Mouse (Mus musculus) neural tube, embryonic 11.5 days (tissue): Measurements from ENCODE around the gene Chac1. TPM values are rescaled to one million over a fixed set of nuclear protein-coding genes. Genes with fewer than 3 reads are reported as not detected.

Experiments used
- ATAC-seq: fragments of 200-750 bp; cut with Nextera tagmentation; 2 replicates; pipeline ENCODE4 v1.8.0; 2017; ENCODE audit warnings: moderate number of reproducible peaks, mild to moderate bottlenecking, moderate TSS enrichment, moderate library complexity; ENCODE audit not compliant: insufficient read depth, low FRiP score, low TSS enrichment
- DNase-seq: peaks from one replicate; pipeline ENCODE4 v3.0.0-alpha.2; 2015; ENCODE audit warnings: low spot score
- H3K27ac ChIP-seq: fragments of 300-500 bp; sonication (generic); 2 replicates; pipeline ENCODE4 v1.5.1; 2014; ENCODE audit warnings: low read depth, mild to moderate bottlenecking, low read length
- H3K27me3 ChIP-seq: fragments of 300-500 bp; sonication (generic); 2 replicates; pipeline ENCODE4 v1.6.1; 2014; ENCODE audit warnings: mild to moderate bottlenecking, low read length, mixed read lengths; ENCODE audit not compliant: control insufficient read depth, insufficient read depth
- H3K36me3 ChIP-seq: fragments of 300-500 bp; sonication (generic); 2 replicates; pipeline ENCODE4 v1.6.1; 2014; ENCODE audit warnings: mild to moderate bottlenecking, low read length, moderate library complexity, mixed read lengths; ENCODE audit not compliant: control insufficient read depth, insufficient read depth
- H3K4me1 ChIP-seq: fragments of 300-500 bp; sonication (generic); 2 replicates; pipeline ENCODE4 v1.6.1; 2014; ENCODE audit warnings: low read length, mixed read lengths; ENCODE audit not compliant: control insufficient read depth, insufficient read depth
- H3K4me2 ChIP-seq: fragments of 300-500 bp; sonication (generic); 2 replicates; pipeline ENCODE4 v1.6.1; 2014; ENCODE audit warnings: low read depth, mild to moderate bottlenecking, moderate library complexity
- H3K4me3 ChIP-seq: fragments of 300-500 bp; sonication (generic); 2 replicates; pipeline ENCODE4 v1.5.1; 2014; ENCODE audit warnings: low read depth, low read length
- H3K9ac ChIP-seq: fragments of 300-500 bp; sonication (generic); 2 replicates; pipeline ENCODE4 v1.6.1; 2014; ENCODE audit warnings: mild to moderate bottlenecking, low read length
- H3K9me3 ChIP-seq: fragments of 300-500 bp; sonication (generic); 2 replicates; pipeline ENCODE4 v1.6.1; 2016; ENCODE audit warnings: low read length; ENCODE audit not compliant: control insufficient read depth
- WGBS: fragments of 180-500 bp; shearing (Covaris S2); extraction: QIAGEN DNeasy Blood & Tissue Kit; methylation state at CpG from one replicate; pipeline ENCODE4 v1.1.7; 2014; 5-methylcytosine and 5-hydroxymethylcytosine counted together
- polyA plus RNA-seq: library from polyadenylated mRNA; unstranded; fragments of >200 nt; fragmentation: Nextera tagmentation; extraction: Ambion mirVana; gene quantifications from 2 replicates; pipeline ENCODE4 v1.2.1, GENCODE M21; 2014

Chac1 gene
- polyA plus RNA-seq, 1 experiment from 2014 or later = 0.95 TPM

- no peak overlapping the region for H3K4me3 ChIP-seq
- H3K27me3 ChIP-seq = peaks cover 9% of the 10 kb centered on the region
- no peaks in the 10 kb centered on the region for H3K9me3 ChIP-seq
- no peak overlapping the region for H3K9ac ChIP-seq
- no peaks in the 10 kb centered on the region for H3K36me3 ChIP-seq
- no peak overlapping the region for H3K4me2 ChIP-seq
- ATAC-seq = no peak
- 28% methylated on average over 7 of the region's 7 CpGs for WGBS
- 0 out of 2 replicates have a peak, but pooled peaks cover 1% of the 10 kb centered on the region for H3K4me1 ChIP-seq
- no peak for DNase-seq
- H3K27ac ChIP-seq = no peak overlapping the region
Observed at GRCm38 (mm10) chr2:119355651-119356050, 4.6 kb downstream of the Chac1 start.

- Histone ChIP-seq H3K4me2 (no peak overlapping the region), H3K36me3 (no peaks in the 10 kb centered on the region), H3K27me3 (peaks cover 5% of the 10 kb centered on the region), H3K4me3 (no peak overlapping the region), H3K9ac (no peak overlapping the region), H3K9me3 (no peaks in the 10 kb centered on the region), H3K27ac (no peak overlapping the region), H3K4me1 (no peaks in the 10 kb centered on the region)
- no peak for ATAC-seq
- no peak for DNase-seq
Observed at GRCm38 (mm10) chr2:119356310-119356709, 5.3 kb downstream of the Chac1 start.

DNA sequence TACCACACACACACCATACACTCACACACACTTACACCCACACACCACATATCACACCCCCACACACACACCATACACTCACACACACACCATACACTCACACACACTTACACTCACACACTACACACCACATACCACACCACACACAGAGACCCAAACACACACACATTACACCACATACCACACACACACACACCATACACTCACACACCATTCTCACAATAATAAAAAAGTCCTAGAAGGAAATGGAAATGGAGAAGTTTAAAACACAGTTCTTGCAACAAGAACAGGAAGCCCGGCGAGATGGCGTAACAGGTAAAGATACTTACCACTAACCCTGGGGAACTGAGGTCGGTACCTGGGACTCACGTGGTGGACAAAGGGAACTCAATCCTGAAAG lies 5.8 kb downstream of the Chac1 start:
- no peaks in the 10 kb centered on the region for H3K36me3 ChIP-seq
- no peak for DNase-seq
- H3K27me3 ChIP-seq = no peaks in the 10 kb centered on the region
- no peak overlapping the region for H3K9ac ChIP-seq
- no peak overlapping the region for H3K4me2 ChIP-seq
- no peak overlapping the region for H3K27ac ChIP-seq
- no peaks in the 10 kb centered on the region for H3K4me1 ChIP-seq
- no peak for ATAC-seq
- 91% methylated on average over 5 of the region's 5 CpGs for WGBS
- H3K4me3 ChIP-seq = no peak overlapping the region
- H3K9me3 ChIP-seq = no peaks in the 10 kb centered on the region

DNA sequence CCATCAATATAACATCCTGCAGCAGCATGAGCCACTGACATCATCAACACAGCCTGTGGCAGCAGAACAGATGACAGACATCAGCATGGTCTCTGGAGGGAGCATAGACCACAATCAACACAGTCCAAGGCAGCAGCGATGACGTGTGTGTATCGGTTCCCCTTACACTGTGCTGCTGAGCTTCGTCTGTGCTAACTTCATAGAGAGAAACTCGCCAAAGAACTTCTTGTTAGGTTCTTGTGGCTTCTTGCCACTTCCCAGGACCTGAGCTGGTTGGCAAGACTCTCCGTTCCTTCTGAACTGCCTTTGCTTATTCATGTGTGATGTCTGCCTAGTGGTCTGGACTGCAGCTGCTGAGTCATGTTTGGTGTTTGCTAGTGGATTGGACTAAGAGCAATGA lies 7.2 kb downstream of the Chac1 start:
- Histone ChIP-seq H3K4me3 (no peak overlapping the region), H3K9me3 (no peaks in the 10 kb centered on the region), H3K4me1 (no peaks in the 10 kb centered on the region), H3K36me3 (no peaks in the 10 kb centered on the region), H3K27ac (no peak overlapping the region), H3K27me3 (no peaks in the 10 kb centered on the region), H3K9ac (no peak overlapping the region), H3K4me2 (no peak overlapping the region)
- no peak for DNase-seq
- ATAC-seq = no peak
- WGBS = 85% methylated on average over 6 of the region's 6 CpGs

DNA sequence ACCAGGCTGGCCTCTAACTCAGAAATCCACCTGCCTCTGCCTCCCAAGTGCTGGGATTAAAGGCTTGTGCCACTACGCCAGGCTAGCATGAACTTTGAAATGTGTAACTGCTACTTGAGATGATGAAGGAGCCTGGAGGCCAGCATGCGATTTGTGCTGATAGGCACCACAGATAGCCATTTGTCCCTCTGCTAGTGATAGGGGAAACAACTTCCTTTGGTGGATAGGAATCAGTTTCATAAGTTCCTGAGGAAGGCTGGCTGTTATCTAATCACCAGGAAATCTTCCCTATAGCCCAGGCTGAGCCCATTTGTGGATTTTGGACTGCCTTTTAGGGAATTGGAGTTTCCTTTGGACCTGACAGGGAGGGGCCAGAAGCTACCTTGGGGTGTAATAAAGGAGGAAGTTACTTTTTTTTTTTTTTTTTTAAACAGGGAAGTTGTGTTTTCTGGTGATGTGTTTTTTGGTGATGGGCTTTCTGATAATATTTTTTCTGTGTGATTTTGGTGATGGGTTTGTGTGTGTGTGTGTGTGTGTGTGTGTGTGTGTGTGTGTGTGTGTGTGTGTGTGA lies 8.8 kb downstream of the Chac1 start:
- 85% methylated on average over 2 of the region's 2 CpGs for WGBS
- no peaks in the 10 kb centered on the region for H3K27me3 ChIP-seq

GRCm38 (mm10) chr2:119364969-119365368 lies 13.9 kb downstream of the Chac1 start:
- H3K4me3 ChIP-seq = no peak overlapping the region
- no peaks in the 10 kb centered on the region for H3K9me3 ChIP-seq
- ATAC-seq = no peak
- no peaks in the 10 kb centered on the region for H3K36me3 ChIP-seq
- no peak for DNase-seq
- H3K9ac ChIP-seq = no peak overlapping the region
- no peaks in the 10 kb centered on the region for H3K27me3 ChIP-seq
- whole genome bisulfite sequencing = 91% methylated on average over 3 of the region's 3 CpGs
- H3K4me2 ChIP-seq = no peak overlapping the region
- H3K4me1 ChIP-seq = no peaks in the 10 kb centered on the region
- H3K27ac ChIP-seq = no peak overlapping the region

More for the DNA sequence above, 8.8 kb downstream of the Chac1 start:
- no peak overlapping the region for H3K27ac ChIP-seq
- no peak for DNase-seq
- no peak overlapping the region for H3K9ac ChIP-seq
- H3K4me2 ChIP-seq = no peak overlapping the region
- no peak overlapping the region for H3K4me3 ChIP-seq
- no peak for ATAC-seq
- H3K9me3 ChIP-seq = no peaks in the 10 kb centered on the region
- H3K4me1 ChIP-seq = no peaks in the 10 kb centered on the region
- no peaks in the 10 kb centered on the region for H3K36me3 ChIP-seq

DNA sequence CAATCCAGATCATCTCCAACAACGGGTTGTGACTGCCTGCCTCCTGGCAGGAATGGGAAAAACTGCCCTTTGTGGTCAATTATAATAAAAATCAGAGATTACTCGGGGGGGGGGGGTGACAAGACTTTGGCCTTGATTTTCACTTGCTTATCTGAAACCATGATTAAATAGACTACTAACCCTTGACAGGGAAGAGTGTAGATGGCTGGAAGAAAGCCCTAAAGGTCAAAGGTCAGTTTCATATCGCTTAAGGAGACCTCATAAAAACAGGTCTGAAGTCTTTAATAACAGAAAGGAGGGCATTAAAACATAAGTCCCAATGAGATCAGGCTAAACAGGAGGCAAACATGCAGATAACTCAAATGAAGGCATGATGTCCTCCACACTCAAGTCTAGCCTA lies 16.3 kb downstream of the Chac1 start:
- 85% methylated on average over 3 of the region's 3 CpGs for WGBS
- H3K4me3 ChIP-seq = no peak overlapping the region

GRCm38 (mm10) chr2:119370116-119370515 lies 19.1 kb downstream of the Chac1 start:
- Histone ChIP-seq H3K9ac (no peak overlapping the region), H3K27ac (no peak overlapping the region), H3K4me3 (no peak overlapping the region), H3K36me3 (peaks cover 10% of the 10 kb centered on the region), H3K4me1 (no peaks in the 10 kb centered on the region), H3K27me3 (no peaks in the 10 kb centered on the region), H3K4me2 (no peak overlapping the region), H3K9me3 (no peaks in the 10 kb centered on the region)
- DNase-seq (no peak), ATAC-seq (no peak)
- WGBS = 95% methylated on average over 10 of the region's 10 CpGs

More for the DNA sequence above, 16.3 kb downstream of the Chac1 start:
- no peaks in the 10 kb centered on the region for H3K27me3 ChIP-seq
- H3K27ac ChIP-seq = no peak overlapping the region
- H3K4me2 ChIP-seq = no peak overlapping the region
- DNase-seq (no peak), ATAC-seq (no peak)
- no peak overlapping the region for H3K9ac ChIP-seq
- no peaks in the 10 kb centered on the region for H3K4me1 ChIP-seq
- H3K9me3 ChIP-seq = no peaks in the 10 kb centered on the region
- H3K36me3 ChIP-seq = peaks cover 4% of the 10 kb centered on the region; the same call in 1 of the 2 replicates

GRCm38 (mm10) chr2:119377286-119377685 lies 26.3 kb downstream of the Chac1 start:
- H3K4me2 ChIP-seq = no peak overlapping the region
- no peak overlapping the region for H3K4me3 ChIP-seq
- ATAC-seq (no peak), DNase-seq (no peak)
- no peaks in the 10 kb centered on the region for H3K4me1 ChIP-seq
- WGBS = 89% methylated on average over 9 of the region's 9 CpGs
- no peaks in the 10 kb centered on the region for H3K27me3 ChIP-seq
- H3K9me3 ChIP-seq = no peaks in the 10 kb centered on the region
- H3K27ac ChIP-seq = no peak overlapping the region
- H3K9ac ChIP-seq = no peak overlapping the region
- peaks cover 20% of the 10 kb centered on the region for H3K36me3 ChIP-seq
